Mouse (Mus musculus) gonadal fat pad, adult 2 months (tissue): ENCODE data around the gene Btc. TPM values are rescaled to one million over a fixed set of nuclear protein-coding genes. Genes with fewer than 3 reads are reported as not detected.

Experiments used
- DNase-seq: peaks from one replicate; pipeline ENCODE4 v3.0.0-alpha.2; 2012; ENCODE audit warnings: low read depth
- polyA plus RNA-seq: library from polyadenylated mRNA; depleted of rRNA; stranded (reverse); fragments of >200 nt; gene quantifications from 2 replicates; pipeline ENCODE4 v1.2.3, GENCODE M21; 2012; rRNA removed

The Btc gene
- polyA plus RNA-seq, 1 experiment = 1.1 TPM

GRCm38 (mm10) chr5:91320348-91320747 is 82.4 kb downstream of the Btc start:
- DNase-seq = no peak

- no peak for DNase-seq
Observed at GRCm38 (mm10) chr5:91313971-91314370, 88.8 kb downstream of the Btc start.

- no peak for DNase-seq
Observed at GRCm38 (mm10) chr5:91311767-91312166, 91.0 kb downstream of the Btc start.

GRCm38 (mm10) chr5:91308576-91308975 is 94.2 kb downstream of the Btc start:
- DNase-seq = no peak

GRCm38 (mm10) chr5:91307907-91308306 is 94.9 kb downstream of the Btc start:
- no peak for DNase-seq

Other genes starting within 250 kb of the Btc start
- 11.5 and 15.9 TPM in 2 replicates for gene Parm1, start 114.6 kb upstream of the Btc start, polyA plus RNA-seq